Mouse (Mus musculus): Measurements from ENCODE around the gene Btbd1. TPM values are rescaled to one million over a fixed set of nuclear protein-coding genes. Genes with fewer than 3 reads are reported as not detected.
A peak's percentile ranks its signal among the peaks of the same experiment; 100 is the strongest.

The Btbd1 gene
- polyA plus RNA-seq, 1 experiment from 2014 or later = 134 TPM

DNA sequence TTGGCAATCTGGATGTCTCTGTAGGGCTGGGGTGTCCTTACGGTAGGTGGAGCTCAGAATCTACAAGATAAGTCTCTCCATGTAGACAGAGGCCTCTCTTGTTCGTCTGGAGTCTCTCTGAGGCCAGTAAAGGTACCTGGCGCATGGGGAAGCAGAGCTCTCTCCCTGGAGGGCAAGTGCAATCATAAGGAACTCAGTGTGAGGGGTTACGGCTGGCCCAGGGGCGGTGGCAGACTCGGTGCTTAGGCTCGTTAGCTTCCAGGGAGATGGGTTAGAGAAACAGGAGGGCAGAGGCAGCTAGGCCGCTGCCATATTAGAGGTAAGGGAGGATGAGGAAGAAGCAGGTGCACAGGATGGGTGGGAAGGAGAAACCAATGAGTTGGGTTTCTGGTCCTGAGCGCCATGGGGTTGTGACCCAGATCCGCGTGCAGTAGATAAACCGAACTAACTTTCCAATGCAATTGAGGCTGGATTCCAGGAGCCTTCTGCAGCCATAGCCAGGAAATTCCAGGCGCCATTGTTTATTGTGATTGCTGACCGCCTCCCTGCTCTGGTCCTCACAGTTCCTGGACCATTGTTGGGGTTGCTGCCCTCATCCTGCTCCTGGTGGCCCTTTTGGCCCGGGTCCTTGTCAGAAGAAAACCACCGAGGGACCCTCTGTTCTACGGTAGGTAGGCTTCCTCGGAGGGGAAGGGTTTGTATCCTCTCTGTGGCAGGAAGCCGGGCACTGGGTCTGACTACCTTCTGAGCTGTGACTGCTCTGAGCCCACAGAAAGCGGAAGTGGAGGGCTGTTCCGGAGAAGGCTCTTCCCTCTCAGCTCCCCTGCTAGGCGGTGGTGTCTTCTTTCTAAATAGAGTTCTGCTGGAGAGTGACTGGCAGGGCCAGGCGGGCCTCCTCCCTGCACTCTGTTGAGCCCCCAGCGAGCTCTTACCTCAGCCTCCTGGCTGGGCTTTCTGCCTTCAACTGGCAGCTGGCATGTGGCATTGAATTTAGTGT is 33.7 kb upstream of the Btbd1 start:
- Histone ChIP-seq H3K4me3 (replicated peaks; ENCODE audit: low read depth, low read length) (no peak overlapping the region), H3K27ac (replicated peaks; ENCODE audit: low read depth, low read length) (no peak overlapping the region), H3K36me3 (ENCODE audit: control insufficient read depth, insufficient read depth, low read length) (no peaks in the 10 kb centered on the region), H3K27me3 (ENCODE audit: control insufficient read depth, insufficient read depth, low read length) (peaks cover 12% of the 10 kb centered on the region; the same call in 1 of the 2 replicates), H3K9ac (replicated peaks; ENCODE audit: low read length) (no peak overlapping the region), H3K4me2 (ENCODE audit: low read length) (no peak overlapping the region), H3K9me3 (ENCODE audit: control insufficient read depth, low read length) (no peaks in the 10 kb centered on the region), H3K4me1 (ENCODE audit: control insufficient read depth, insufficient read depth, low read length) (peaks cover 17% of the 10 kb centered on the region; the same call in 1 of the 2 replicates)
- 80% methylated on average over 24 of the region's 24 CpGs for WGBS
- no peak for ATAC-seq (ENCODE audit: low FRiP score, low TSS enrichment)
- DNase-seq = no peak

DNA sequence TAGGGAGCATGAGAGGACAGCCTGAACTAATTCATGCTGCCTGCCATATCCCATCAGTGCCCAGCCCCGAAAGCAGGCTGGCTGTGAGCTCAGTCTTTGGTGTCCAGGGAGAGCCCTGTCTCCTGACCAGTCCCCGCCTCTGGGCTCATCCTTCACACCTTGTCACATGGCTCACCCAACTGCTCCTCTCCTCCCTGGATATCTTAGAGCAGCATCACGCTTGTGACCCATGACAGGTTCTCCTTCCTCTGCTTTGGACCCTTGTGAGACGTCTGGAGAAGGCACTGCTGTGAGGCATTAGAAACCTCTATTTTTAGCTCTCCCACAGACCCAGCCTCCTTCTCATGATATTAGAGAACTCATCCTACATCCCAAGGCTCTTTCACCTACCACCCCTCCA is 32.7 kb upstream of the Btbd1 start:
- no peak for ATAC-seq (ENCODE audit: low FRiP score, low TSS enrichment)
- no peak for DNase-seq
- H3K27me3 ChIP-seq (ENCODE audit: control insufficient read depth, insufficient read depth, low read length) = peaks cover 12% of the 10 kb centered on the region; the same call in 1 of the 2 replicates
- H3K4me3 ChIP-seq (replicated peaks; ENCODE audit: low read depth, low read length) = no peak overlapping the region
- no peaks in the 10 kb centered on the region for H3K36me3 ChIP-seq (ENCODE audit: control insufficient read depth, insufficient read depth, low read length)
- H3K27ac ChIP-seq (replicated peaks; ENCODE audit: low read depth, low read length) = no peak overlapping the region
- 73% methylated on average over 4 of the region's 4 CpGs for WGBS
- H3K4me2 ChIP-seq (ENCODE audit: low read length) = no peak overlapping the region
- peaks cover 17% of the 10 kb centered on the region; the same call in 1 of the 2 replicates for H3K4me1 ChIP-seq (ENCODE audit: control insufficient read depth, insufficient read depth, low read length)
- H3K9me3 ChIP-seq (ENCODE audit: control insufficient read depth, low read length) = no peaks in the 10 kb centered on the region
- H3K9ac ChIP-seq (replicated peaks; ENCODE audit: low read length) = no peak overlapping the region

DNA sequence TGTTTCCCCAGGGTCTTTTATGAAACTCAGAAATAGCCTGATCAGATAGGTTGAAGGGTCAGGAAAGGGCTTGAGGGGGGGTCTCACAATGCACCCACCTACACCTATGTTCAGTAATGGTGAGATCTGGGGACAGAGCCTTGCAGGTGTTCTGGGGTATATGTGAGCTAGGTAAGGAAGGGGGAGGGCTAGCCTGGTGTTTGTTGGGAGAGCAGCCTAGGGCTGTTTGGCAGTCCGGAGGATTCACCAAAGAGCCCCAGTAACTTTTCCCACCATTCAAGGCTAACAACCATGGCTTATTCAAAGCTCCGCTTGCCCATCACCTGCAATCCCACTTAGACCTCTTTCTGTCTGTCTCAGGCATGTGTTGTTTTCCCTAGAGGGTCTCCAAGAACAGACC is 32.2 kb upstream of the Btbd1 start:
- Histone ChIP-seq H3K27ac (replicated peaks; ENCODE audit: low read depth, low read length) (no peak overlapping the region), H3K27me3 (ENCODE audit: control insufficient read depth, insufficient read depth, low read length) (peaks cover 12% of the 10 kb centered on the region; the same call in 1 of the 2 replicates), H3K36me3 (ENCODE audit: control insufficient read depth, insufficient read depth, low read length) (no peaks in the 10 kb centered on the region), H3K9me3 (ENCODE audit: control insufficient read depth, low read length) (no peaks in the 10 kb centered on the region), H3K4me2 (ENCODE audit: low read length) (no peak overlapping the region), H3K4me3 (replicated peaks; ENCODE audit: low read depth, low read length) (no peak overlapping the region), H3K9ac (replicated peaks; ENCODE audit: low read length) (no peak overlapping the region), H3K4me1 (ENCODE audit: control insufficient read depth, insufficient read depth, low read length) (peaks cover 17% of the 10 kb centered on the region; the same call in 1 of the 2 replicates)
- WGBS = 80% methylated on average over 2 of the region's 2 CpGs
- DNase-seq (no peak), ATAC-seq (ENCODE audit: low FRiP score, low TSS enrichment) (no peak)

DNA sequence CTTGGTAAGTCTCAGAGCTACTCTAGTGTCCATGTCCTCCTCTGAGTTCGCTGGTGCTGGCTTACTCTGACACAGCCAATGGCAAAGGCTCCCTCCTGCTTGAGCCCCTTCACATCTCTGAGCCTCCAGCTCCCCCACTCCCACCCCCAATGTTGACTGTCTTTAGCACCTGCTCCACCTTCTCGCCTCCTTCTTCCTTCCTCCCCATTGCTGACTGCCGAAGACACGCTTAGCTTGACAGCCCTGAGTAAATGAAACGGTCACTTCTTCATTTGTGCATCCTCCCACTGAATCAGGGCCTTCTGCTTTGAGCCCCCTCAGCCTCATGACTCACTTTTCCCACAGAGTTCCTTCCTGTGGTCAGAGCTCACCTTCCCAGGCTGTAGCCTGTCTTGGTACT is 31.8 kb upstream of the Btbd1 start:
- H3K36me3 ChIP-seq (ENCODE audit: control insufficient read depth, insufficient read depth, low read length) = no peaks in the 10 kb centered on the region
- no peaks in the 10 kb centered on the region for H3K9me3 ChIP-seq (ENCODE audit: control insufficient read depth, low read length)
- peaks cover 12% of the 10 kb centered on the region; the same call in 1 of the 2 replicates for H3K27me3 ChIP-seq (ENCODE audit: control insufficient read depth, insufficient read depth, low read length)
- no peak overlapping the region for H3K9ac ChIP-seq (replicated peaks; ENCODE audit: low read length)
- H3K4me2 ChIP-seq (ENCODE audit: low read length) = no peak overlapping the region
- WGBS = 80% methylated on average over 5 of the region's 5 CpGs
- no peak overlapping the region for H3K4me3 ChIP-seq (replicated peaks; ENCODE audit: low read depth, low read length)
- DNase-seq (no peak), ATAC-seq (ENCODE audit: low FRiP score, low TSS enrichment) (no peak)
- H3K27ac ChIP-seq (replicated peaks; ENCODE audit: low read depth, low read length) = no peak overlapping the region
- H3K4me1 ChIP-seq (ENCODE audit: control insufficient read depth, insufficient read depth, low read length) = peaks cover 17% of the 10 kb centered on the region; the same call in 1 of the 2 replicates

DNA sequence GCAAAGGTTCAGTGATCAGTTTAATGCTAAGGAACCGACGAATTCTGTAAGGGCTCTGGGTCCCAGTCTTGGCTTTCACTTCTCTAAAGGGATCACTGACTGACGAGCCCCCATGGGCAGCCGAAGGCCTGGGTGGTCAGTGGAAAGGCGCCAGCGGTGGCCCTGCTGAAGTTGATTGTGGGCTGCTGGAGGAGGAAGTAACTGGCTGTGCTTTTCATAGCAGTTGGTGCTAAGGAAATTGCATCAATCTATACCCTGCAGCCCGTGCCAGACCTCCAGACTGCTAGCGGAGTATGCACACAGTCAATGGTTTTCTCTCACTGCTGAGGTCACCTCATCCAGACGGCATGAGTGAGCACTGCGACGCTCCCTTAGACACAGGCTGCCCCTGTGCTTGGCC is 30.8 kb upstream of the Btbd1 start:
- no peak overlapping the region for H3K9ac ChIP-seq (replicated peaks; ENCODE audit: low read length)
- ATAC-seq (ENCODE audit: low FRiP score, low TSS enrichment) = no peak
- 57% methylated on average over 11 of the region's 11 CpGs for WGBS
- H3K9me3 ChIP-seq (ENCODE audit: control insufficient read depth, low read length) = no peaks in the 10 kb centered on the region
- no peak overlapping the region for H3K27ac ChIP-seq (replicated peaks; ENCODE audit: low read depth, low read length)
- H3K4me3 ChIP-seq (replicated peaks; ENCODE audit: low read depth, low read length) = 0 out of 2 replicates have a peak overlapping the region, but pooled peaks have one; percentile 57
- H3K36me3 ChIP-seq (ENCODE audit: control insufficient read depth, insufficient read depth, low read length) = no peaks in the 10 kb centered on the region
- peaks cover 17% of the 10 kb centered on the region; the same call in 1 of the 2 replicates for H3K4me1 ChIP-seq (ENCODE audit: control insufficient read depth, insufficient read depth, low read length)
- no peak for DNase-seq
- peaks cover 12% of the 10 kb centered on the region; the same call in 1 of the 2 replicates for H3K27me3 ChIP-seq (ENCODE audit: control insufficient read depth, insufficient read depth, low read length)
- peak overlapping the region; percentile 96 for H3K4me2 ChIP-seq (ENCODE audit: low read length)

DNA sequence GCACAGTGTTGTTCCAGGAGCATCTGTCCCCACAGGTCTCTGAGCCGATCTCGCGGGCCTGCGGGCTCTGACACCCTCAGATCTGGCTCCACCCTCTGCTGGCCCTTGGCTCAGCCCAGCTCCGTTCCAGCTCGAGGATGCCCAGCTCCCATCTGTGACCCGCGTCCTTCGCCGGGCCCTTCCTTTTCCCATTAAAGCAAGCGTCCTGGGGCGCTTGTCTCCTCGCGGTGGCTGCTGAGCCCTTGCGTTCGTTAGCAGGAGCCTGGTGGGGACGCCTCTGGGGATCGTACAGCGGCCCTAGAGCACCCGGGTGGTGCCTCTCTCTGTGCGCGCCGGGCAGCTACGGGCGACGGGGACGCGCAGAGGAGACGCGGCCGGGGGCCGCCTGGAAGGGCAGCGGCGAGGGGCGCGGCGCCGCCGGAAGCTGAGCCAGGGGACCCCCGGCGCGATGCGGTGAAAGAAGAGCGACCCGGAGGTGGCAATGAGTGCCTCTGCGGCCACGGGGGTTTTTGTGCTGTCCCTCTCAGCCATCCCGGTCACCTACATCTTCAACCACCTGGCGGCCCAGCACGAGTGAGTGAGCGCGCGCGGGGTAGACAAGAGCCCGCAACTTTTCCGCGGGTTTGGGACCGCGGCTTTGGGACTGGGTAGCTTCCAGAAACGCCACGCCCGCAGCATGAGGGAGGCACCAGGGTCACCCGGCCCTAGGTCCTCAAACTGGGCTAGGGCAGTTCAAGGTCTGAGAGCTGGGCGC is 29.9 kb upstream of the Btbd1 start, which contains the start of gene Tm6sf1:
Gene Tm6sf1 (plus strand): TSS at position 34 of the 754 bp plus-strand sequence.
- WGBS = under 1% methylated on average over 62 of the region's 64 CpGs
- H3K9ac ChIP-seq (replicated peaks; ENCODE audit: low read length) = peak within 1 kb of the TSS; percentile 72
- H3K27me3 ChIP-seq (ENCODE audit: control insufficient read depth, insufficient read depth, low read length) = peaks cover 12% of the 10 kb centered on the region; the same call in 1 of the 2 replicates
- DNase-seq = peak; percentile 67
- H3K27ac ChIP-seq (replicated peaks; ENCODE audit: low read depth, low read length) = 0 out of 2 replicates have a peak within 1 kb of the TSS, but pooled peaks have one; percentile 5
- no peaks in the 10 kb centered on the region for H3K9me3 ChIP-seq (ENCODE audit: control insufficient read depth, low read length)
- ATAC-seq (ENCODE audit: low FRiP score, low TSS enrichment) = peak; percentile 68; the same call in 1 of the 2 replicates
- peak within 1 kb of the TSS; percentile 57 for H3K4me3 ChIP-seq (replicated peaks; ENCODE audit: low read depth, low read length)
- peak within 1 kb of the TSS; percentile 96 for H3K4me2 ChIP-seq (ENCODE audit: low read length)
- H3K4me1 ChIP-seq (ENCODE audit: control insufficient read depth, insufficient read depth, low read length) = peaks cover 17% of the 10 kb centered on the region; the same call in 1 of the 2 replicates
- H3K36me3 ChIP-seq (ENCODE audit: control insufficient read depth, insufficient read depth, low read length) = no peaks in the 10 kb centered on the region

DNA sequence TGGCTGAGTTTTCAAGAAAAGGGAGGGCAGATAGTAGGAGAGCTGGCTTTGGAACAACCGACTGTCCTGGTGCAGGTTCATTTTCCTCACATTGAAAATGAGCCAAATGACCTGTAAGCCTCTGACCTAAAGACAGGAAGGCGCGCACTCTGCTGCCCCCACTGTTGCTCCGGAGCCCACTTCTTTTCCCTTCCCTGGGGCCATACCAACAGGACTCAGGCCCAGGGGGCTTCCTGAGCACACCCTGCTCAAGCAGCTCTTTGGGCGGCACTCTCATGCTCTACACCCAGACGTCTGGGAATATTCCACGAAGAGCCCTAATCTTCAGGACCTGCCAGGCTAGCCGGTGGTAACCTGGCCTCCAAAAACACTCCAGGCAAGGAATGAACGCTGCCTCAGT is 29.0 kb upstream of the Btbd1 start:
- H3K27ac ChIP-seq (replicated peaks; ENCODE audit: low read depth, low read length) = no peak overlapping the region
- H3K27me3 ChIP-seq (ENCODE audit: control insufficient read depth, insufficient read depth, low read length) = peaks cover 12% of the 10 kb centered on the region; the same call in 1 of the 2 replicates
- no peak for DNase-seq
- ATAC-seq (ENCODE audit: low FRiP score, low TSS enrichment) = no peak
- H3K9ac ChIP-seq (replicated peaks; ENCODE audit: low read length) = peak overlapping the region; percentile 72; the same call in 1 of the 2 replicates
- H3K4me3 ChIP-seq (replicated peaks; ENCODE audit: low read depth, low read length) = 0 out of 2 replicates have a peak overlapping the region, but pooled peaks have one; percentile 57
- no peaks in the 10 kb centered on the region for H3K36me3 ChIP-seq (ENCODE audit: control insufficient read depth, insufficient read depth, low read length)
- no peaks in the 10 kb centered on the region for H3K9me3 ChIP-seq (ENCODE audit: control insufficient read depth, low read length)
- H3K4me2 ChIP-seq (ENCODE audit: low read length) = peak overlapping the region; percentile 96
- peaks cover 17% of the 10 kb centered on the region; the same call in 1 of the 2 replicates for H3K4me1 ChIP-seq (ENCODE audit: control insufficient read depth, insufficient read depth, low read length)
- 7% methylated on average over 9 of the region's 9 CpGs for WGBS

DNA sequence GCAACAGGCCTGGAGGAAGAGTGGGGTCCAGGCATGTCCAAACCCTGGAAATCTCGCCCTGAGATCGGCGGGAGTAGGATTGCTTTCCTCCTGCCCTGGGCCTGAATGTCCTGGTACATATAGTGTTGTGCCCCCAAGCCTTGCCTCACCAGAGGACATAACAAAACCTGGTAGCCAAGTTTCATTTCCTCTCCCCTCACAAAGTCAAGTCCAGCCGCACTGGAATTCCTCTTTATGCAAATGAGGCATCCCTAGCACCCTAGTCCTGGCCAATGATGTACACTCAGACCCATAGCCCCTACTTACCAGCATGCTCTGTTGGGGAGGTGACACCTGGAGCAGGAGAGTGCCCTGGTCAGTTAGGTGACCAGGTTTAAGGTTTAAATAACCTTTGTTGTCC is 27.0 kb upstream of the Btbd1 start:
- ATAC-seq (ENCODE audit: low FRiP score, low TSS enrichment) = no peak
- Histone ChIP-seq H3K27me3 (ENCODE audit: control insufficient read depth, insufficient read depth, low read length) (peaks cover 12% of the 10 kb centered on the region; the same call in 1 of the 2 replicates), H3K9me3 (ENCODE audit: control insufficient read depth, low read length) (no peaks in the 10 kb centered on the region), H3K4me3 (replicated peaks; ENCODE audit: low read depth, low read length) (no peak overlapping the region), H3K4me2 (ENCODE audit: low read length) (no peak overlapping the region), H3K27ac (replicated peaks; ENCODE audit: low read depth, low read length) (no peak overlapping the region), H3K9ac (replicated peaks; ENCODE audit: low read length) (no peak overlapping the region), H3K4me1 (ENCODE audit: control insufficient read depth, insufficient read depth, low read length) (peaks cover 17% of the 10 kb centered on the region; the same call in 1 of the 2 replicates), H3K36me3 (ENCODE audit: control insufficient read depth, insufficient read depth, low read length) (no peaks in the 10 kb centered on the region)
- DNase-seq = no peak
- WGBS = 78% methylated on average over 4 of the region's 4 CpGs

Data from midbrain, embryonic 14.5 days (tissue).